16 mouse cellular contexts compared by ENCODE assay signal in genomic region chr14:47331920-47332319, GRCm38 (mm10).
"Had no signal": no experiment of that assay in that cellular context is flagged by ENCODE, and none has a peak within 500 bp of the region (broad histone marks: within the 10 kb centered on the region; RNA-seq: fewer than 3 reads in every experiment).

No protein-coding gene starts in this region.

- H3K27me3 ChIP-seq: limb, embryonic 15.5 days had no signal

- H3K9ac ChIP-seq: limb, embryonic 15.5 days; liver, embryonic 14.5 days; liver, postnatal 0 days; lung, embryonic 14.5 days had no signal

- H3K4me2 ChIP-seq: limb, embryonic 15.5 days; liver, embryonic 11.5 days; lung, embryonic 14.5 days had no signal

- H3K9me3 ChIP-seq: limb, embryonic 15.5 days had no signal

- DNase-seq: kidney, adult 18-20 months; kidney, adult 9 months; kidney, postnatal 14 days; kidney, postnatal 4 days; liver, postnatal 0 days; lung, embryonic 14.5 days; midbrain, embryonic 14.5 days; retina, postnatal 1 day; right cerebral cortex, postnatal 25 days; thymus, adult 18-20 months had no signal

- H3K4me3 ChIP-seq: limb, embryonic 15.5 days had no signal

- ATAC-seq: intestine, embryonic 16.5 days; liver, postnatal 0 days; lung, postnatal 0 days had no signal

- H3K36me3 ChIP-seq: limb, embryonic 15.5 days had no signal

- H3K27ac ChIP-seq: limb, embryonic 15.5 days; liver, embryonic 14.5 days; macrophage had no signal
